Mouse (Mus musculus): ENCODE results near the gene Stard7. TPM values are rescaled to one million over a fixed set of nuclear protein-coding genes. Genes with fewer than 3 reads are reported as not detected.

The Stard7 gene
- total RNA-seq, 4 experiments from 2014 or later = 92.3 to 106 (median 97.9) TPM

Other genes starting within 250 kb of the Stard7 start
- gene Blvra, start 199.6 kb upstream of the Stard7 start, total RNA-seq (2022) = 10 to 100 TPM; 26.2 to 32.0 (median 29.1) TPM
- gene Ncaph, start 136.3 kb upstream of the Stard7 start, total RNA-seq (2022) = 1 to 10 TPM; 1.6 to 3.5 (median 3.1) TPM
- gene Itpripl1, start 126.8 kb upstream of the Stard7 start, total RNA-seq (2022) = 1 to 10 TPM; 1.9 to 5.1 (median 3.6) TPM
- gene 1810024B03Rik, start 61.9 kb upstream of the Stard7 start, total RNA-seq (2022) = 1 to 10 TPM in 2 of 4 experiments, under 1 TPM in 2; 0.75 to 1.4 (median 1.1) TPM
- 10 to 100 TPM; 87.6 to 94.2 (median 90.7) TPM for gene Snrnp200, start 61.8 kb upstream of the Stard7 start, total RNA-seq (2022)
- 10 to 100 TPM; 75.5 to 84.2 (median 81.0) TPM for gene Ciao1, start 22.4 kb upstream of the Stard7 start, total RNA-seq (2022)
- 10 to 100 TPM; 71.7 to 82.1 (median 77.1) TPM for gene Tmem127, start 22.3 kb upstream of the Stard7 start, total RNA-seq (2022)
- gene Dusp2, start 65.9 kb downstream of the Stard7 start, total RNA-seq (2022) = 1 to 10 TPM; 2.4 to 3.3 (median 2.5) TPM
- not detected for gene Astl, start 68.4 kb downstream of the Stard7 start, total RNA-seq (2022)
- gene Adra2b, start 93.0 kb downstream of the Stard7 start, total RNA-seq (2022) = 1 to 10 TPM in 2 of 4 experiments, under 1 TPM in 2; 0.96 to 1.2 (median 1.0) TPM
- gene Gpat2, start 155.0 kb downstream of the Stard7 start, total RNA-seq (2022) = under 1 TPM; 0.27 to 0.63 (median 0.39) TPM
- gene Fahd2a, start 174.3 kb downstream of the Stard7 start, total RNA-seq (2022) = 10 to 100 TPM; 19.1 to 24.8 (median 21.9) TPM

All from left cerebral cortex, adult 8-10 months (tissue).